Mouse (Mus musculus): ENCODE measurements around the gene Hadh. TPM values are rescaled to one million over a fixed set of nuclear protein-coding genes. Genes with fewer than 3 reads are reported as not detected.
A peak's percentile ranks its signal among the peaks of the same experiment; 100 is the strongest.

The Hadh gene
- polyA plus RNA-seq, 1 experiment = 40.5 TPM

DNA sequence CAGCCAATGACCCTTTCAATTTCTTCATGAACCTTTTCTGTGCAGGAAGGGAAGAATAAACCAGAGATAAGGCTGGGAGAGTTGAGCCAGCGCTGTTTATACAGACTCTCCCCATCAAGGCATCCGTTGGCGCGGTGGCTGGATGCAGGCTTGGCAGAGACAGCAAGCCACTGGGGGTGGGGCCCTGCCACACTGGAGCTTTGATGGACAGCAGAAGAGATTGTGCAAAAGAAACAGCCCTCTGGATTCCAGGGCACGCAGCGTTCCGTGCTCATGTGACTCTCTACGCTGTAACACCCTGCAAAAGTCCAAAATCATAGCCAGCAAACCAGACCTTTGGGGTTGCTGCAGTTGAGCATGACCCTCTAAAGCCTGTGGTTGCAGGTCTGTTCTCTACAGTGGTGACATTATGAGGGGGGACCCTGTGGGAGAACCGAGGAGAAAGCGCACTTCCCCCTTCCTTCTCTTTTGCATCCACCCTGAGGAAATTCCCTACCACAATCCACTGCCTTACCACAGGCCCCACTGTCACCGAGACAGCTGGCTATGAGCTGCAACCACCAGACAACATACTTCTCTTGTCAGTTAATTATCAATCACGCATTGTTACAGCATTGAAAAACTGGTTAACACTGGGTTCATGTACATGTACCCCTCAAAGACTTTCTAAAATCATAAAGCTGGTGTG is 23.8 kb upstream of the Hadh start:
- WGBS = 75% methylated on average over 12 of the region's 12 CpGs
- TF ChIP-seq POLR2A (IDR thresholded peaks at IDR 0.05; ENCODE audit: borderline replicate concordance, insufficient read depth, low read length) = no peak
- TF ChIP-seq CTCF (IDR thresholded peaks at IDR 0.05; ENCODE audit: borderline replicate concordance, insufficient read depth, low read depth, low read length) = no peak
- DNase-seq = no peak

DNA sequence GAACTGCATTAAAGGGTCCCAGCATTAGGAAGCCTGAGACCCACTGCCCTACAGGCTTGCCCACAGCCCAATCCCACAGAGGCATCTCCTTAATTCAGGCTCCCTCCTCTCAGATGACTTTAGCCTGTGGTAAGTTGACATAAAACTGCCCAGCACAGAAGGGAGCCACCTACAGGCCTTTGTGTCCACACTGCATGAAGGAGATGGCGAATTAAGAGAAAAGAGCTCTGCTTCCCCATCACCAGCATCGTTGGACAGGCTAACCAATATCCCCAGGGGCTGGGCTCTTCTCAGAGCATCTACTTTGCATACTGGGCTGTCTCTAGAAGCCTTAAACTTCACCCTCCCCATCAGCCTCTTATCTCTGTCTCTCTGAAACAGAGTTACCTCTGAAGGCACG is 22.6 kb upstream of the Hadh start:
- H3K27ac ChIP-seq (ENCODE audit: insufficient read depth, low read length) = no peak overlapping the region
- no peaks in the 10 kb centered on the region for H3K27me3 ChIP-seq (ENCODE audit: control insufficient read depth, insufficient read depth, low read length)
- no peak for DNase-seq
- TF ChIP-seq POLR2A (IDR thresholded peaks at IDR 0.05; ENCODE audit: borderline replicate concordance, insufficient read depth, low read length) (no peak), CTCF (IDR thresholded peaks at IDR 0.05; ENCODE audit: borderline replicate concordance, insufficient read depth, low read depth, low read length) (no peak)
- no peak overlapping the region for H3K4me3 ChIP-seq (replicated peaks; ENCODE audit: insufficient read depth, low read depth, low read length)
- 52% methylated on average over 3 of the region's 3 CpGs for WGBS
- peaks cover 6% of the 10 kb centered on the region; the same call in 1 of the 2 replicates for H3K4me1 ChIP-seq (ENCODE audit: control insufficient read depth, insufficient read depth, low read length)

More for the DNA sequence above, 23.8 kb upstream of the Hadh start:
- Histone ChIP-seq H3K27ac (ENCODE audit: insufficient read depth, low read length) (no peak overlapping the region), H3K27me3 (ENCODE audit: control insufficient read depth, insufficient read depth, low read length) (no peaks in the 10 kb centered on the region), H3K4me1 (ENCODE audit: control insufficient read depth, insufficient read depth, low read length) (peaks cover 6% of the 10 kb centered on the region; the same call in 1 of the 2 replicates), H3K4me3 (replicated peaks; ENCODE audit: insufficient read depth, low read depth, low read length) (no peak overlapping the region)

DNA sequence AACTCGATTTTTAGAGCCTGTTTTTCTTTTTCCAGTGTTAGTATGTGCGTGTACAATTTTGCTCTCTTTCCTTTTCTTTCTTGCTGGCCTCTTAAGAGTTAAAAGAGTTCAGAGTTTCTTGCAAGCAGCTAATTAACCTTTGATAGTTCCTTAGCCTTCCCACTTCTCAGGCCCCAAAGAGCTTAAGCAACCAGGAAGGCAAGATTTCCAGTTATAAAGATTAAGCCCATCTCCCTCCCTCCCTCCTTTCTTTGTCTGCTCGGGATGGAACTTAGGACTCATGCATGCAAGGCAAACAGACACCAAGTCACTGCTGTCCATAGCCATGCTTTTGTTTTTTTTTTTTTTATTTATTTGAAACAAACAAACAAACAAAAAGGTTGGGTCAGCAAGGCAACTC is 21.1 kb upstream of the Hadh start:
- H3K4me3 ChIP-seq (replicated peaks; ENCODE audit: insufficient read depth, low read depth, low read length) = no peak overlapping the region
- H3K4me1 ChIP-seq (ENCODE audit: control insufficient read depth, insufficient read depth, low read length) = no peaks in the 10 kb centered on the region; the same call in 1 of the 2 replicates
- no peak overlapping the region for H3K27ac ChIP-seq (ENCODE audit: insufficient read depth, low read length)
- H3K27me3 ChIP-seq (ENCODE audit: control insufficient read depth, insufficient read depth, low read length) = no peaks in the 10 kb centered on the region
- TF ChIP-seq CTCF (IDR thresholded peaks at IDR 0.05; ENCODE audit: borderline replicate concordance, insufficient read depth, low read depth, low read length) (no peak), POLR2A (IDR thresholded peaks at IDR 0.05; ENCODE audit: borderline replicate concordance, insufficient read depth, low read length) (no peak)
- no peak for DNase-seq
- WGBS = 83% methylated on average over 3 of the region's 3 CpGs

DNA sequence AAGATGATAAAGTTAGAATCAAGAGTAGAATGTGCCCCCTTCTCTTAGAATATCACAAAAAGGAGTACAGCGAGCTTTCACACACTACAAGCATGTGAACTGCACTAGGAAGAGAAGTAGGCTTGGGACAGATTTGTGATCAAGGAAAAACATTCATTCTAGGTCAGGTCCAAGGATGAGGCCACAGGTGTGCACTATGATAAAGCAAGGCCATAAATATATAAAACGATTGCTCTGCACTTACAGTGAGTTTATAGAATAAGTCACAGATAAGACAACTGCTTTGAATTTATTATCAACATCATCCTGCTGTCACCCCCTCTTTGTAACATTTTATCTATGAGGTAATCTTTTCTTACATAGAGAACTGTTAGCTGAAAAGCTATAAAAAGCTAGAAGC is 20.4 kb upstream of the Hadh start:
- no peak for DNase-seq
- no peak for TF ChIP-seq POLR2A (IDR thresholded peaks at IDR 0.05; ENCODE audit: borderline replicate concordance, insufficient read depth, low read length)
- WGBS = 94% methylated on average over 2 of the region's 2 CpGs
- Histone ChIP-seq H3K4me1 (ENCODE audit: control insufficient read depth, insufficient read depth, low read length) (no peaks in the 10 kb centered on the region; the same call in 1 of the 2 replicates), H3K27me3 (ENCODE audit: control insufficient read depth, insufficient read depth, low read length) (no peaks in the 10 kb centered on the region), H3K27ac (ENCODE audit: insufficient read depth, low read length) (no peak overlapping the region), H3K4me3 (replicated peaks; ENCODE audit: insufficient read depth, low read depth, low read length) (no peak overlapping the region)

DNA sequence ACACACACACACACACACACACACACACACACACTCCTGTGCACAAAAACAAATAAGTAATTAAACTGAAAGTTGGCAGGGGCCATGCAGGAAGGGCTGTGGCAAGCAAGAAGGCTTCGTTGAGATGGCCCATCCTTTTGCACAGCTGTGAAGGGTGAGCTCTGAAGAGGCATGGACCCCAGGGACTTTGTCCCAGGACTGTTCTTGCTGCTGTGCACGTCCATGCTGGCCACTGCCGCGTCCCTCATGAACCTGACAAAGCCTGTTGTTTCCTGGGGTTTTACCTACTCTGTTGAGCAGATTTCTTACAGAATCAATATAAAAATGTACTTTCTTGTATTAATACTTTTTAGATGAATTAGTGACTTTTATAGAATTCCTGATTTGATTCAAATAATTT is 20.0 kb upstream of the Hadh start:
- no peak for DNase-seq
- Histone ChIP-seq H3K27me3 (ENCODE audit: control insufficient read depth, insufficient read depth, low read length) (no peaks in the 10 kb centered on the region), H3K27ac (ENCODE audit: insufficient read depth, low read length) (no peak overlapping the region), H3K4me3 (replicated peaks; ENCODE audit: insufficient read depth, low read depth, low read length) (no peak overlapping the region), H3K4me1 (ENCODE audit: control insufficient read depth, insufficient read depth, low read length) (no peaks in the 10 kb centered on the region; the same call in 1 of the 2 replicates)
- TF ChIP-seq POLR2A (IDR thresholded peaks at IDR 0.05; ENCODE audit: borderline replicate concordance, insufficient read depth, low read length) (no peak), CTCF (IDR thresholded peaks at IDR 0.05; ENCODE audit: borderline replicate concordance, insufficient read depth, low read depth, low read length) (no peak)
- WGBS = 76% methylated on average over 4 of the region's 4 CpGs

DNA sequence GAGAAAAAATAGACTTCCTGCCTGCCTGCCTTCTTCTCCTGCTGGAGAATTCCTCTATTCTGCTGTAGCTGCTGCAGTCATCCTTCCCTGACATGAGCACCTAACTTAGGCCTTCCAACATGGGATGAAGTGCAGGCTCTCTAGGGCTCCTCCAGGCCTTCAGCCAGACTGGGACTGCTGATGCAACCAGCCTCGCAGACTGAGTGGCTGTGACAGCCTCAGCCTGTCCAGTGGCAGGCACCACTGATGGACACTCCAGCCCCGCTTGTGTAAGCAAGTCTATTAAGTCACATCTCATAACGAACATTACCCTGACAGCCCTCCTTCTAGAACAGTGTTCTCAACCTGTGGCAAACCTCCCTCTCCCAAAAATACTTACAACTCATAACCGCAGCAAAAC is 2.2 kb upstream of the Hadh start:
- no peaks in the 10 kb centered on the region for H3K4me1 ChIP-seq (ENCODE audit: control insufficient read depth, insufficient read depth, low read length)
- no peaks in the 10 kb centered on the region for H3K27me3 ChIP-seq (ENCODE audit: control insufficient read depth, insufficient read depth, low read length)
- H3K4me3 ChIP-seq (replicated peaks; ENCODE audit: insufficient read depth, low read depth, low read length) = no peak overlapping the region
- WGBS = 85% methylated on average over 4 of the region's 4 CpGs
- H3K27ac ChIP-seq (ENCODE audit: insufficient read depth, low read length) = no peak overlapping the region
- no peak for DNase-seq
- TF ChIP-seq CTCF (IDR thresholded peaks at IDR 0.05; ENCODE audit: borderline replicate concordance, insufficient read depth, low read depth, low read length) (no peak), POLR2A (IDR thresholded peaks at IDR 0.05; ENCODE audit: borderline replicate concordance, insufficient read depth, low read length) (no peak)

DNA sequence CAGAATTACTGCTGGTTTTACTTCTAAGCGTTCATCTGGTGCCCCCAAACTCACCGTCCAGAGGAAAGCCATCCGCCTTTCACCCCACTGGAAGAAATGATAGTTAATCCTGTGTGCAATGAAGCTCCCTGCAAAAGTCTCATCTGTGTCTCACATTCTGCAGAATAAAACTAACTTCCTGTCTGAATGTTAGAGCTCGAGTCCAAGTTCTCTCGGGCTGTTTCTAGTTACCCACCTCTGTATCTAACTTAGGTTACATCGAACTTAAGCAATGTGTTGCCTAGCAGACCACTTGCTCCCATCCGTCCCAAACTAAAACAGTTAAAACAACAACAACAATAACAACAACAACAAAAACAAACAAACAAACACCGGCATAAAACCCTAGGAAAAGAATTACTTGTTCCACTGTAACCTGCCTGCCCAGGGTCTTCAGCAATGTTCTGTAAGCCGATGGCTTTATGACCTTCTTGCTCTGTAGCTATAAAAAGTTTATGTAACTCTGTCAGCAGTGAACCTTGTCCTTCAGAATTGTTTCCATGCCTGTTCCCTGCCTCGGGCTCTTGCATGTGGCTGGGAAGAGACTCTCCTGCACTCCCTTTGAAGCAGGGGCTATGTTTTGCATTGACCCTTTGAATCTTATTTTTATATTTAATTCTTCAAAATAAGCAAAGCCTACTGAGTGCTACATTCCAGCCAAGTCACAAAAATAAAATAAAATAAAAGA is 636 bp upstream of the Hadh start:
- TF ChIP-seq POLR2A (IDR thresholded peaks at IDR 0.05; ENCODE audit: borderline replicate concordance, insufficient read depth, low read length) = no peak
- TF ChIP-seq CTCF (IDR thresholded peaks at IDR 0.05; ENCODE audit: borderline replicate concordance, insufficient read depth, low read depth, low read length) = no peak
- 43% methylated on average over 10 of the region's 10 CpGs for WGBS
- no peak overlapping the region for H3K27ac ChIP-seq (ENCODE audit: insufficient read depth, low read length)

DNA sequence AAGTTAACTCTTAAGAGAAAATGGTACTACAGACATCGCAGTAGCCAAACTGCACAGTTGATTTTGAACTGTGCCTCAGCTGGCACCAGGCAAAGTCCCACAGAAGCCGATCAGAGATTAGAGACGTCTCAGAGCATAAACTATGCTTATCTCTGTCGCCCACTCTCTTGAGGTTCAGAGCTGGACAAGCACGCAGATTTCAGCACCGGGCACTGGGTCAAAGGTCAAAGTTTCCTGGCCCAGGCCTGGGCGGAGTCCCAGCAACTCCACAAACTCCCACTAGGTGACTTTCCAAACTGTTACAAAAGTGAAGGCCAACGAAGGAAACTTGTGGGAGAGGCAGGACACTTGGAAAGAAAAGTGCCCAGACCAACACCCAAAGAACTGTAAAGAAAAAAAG is 744 bp downstream of the Hadh start:
- WGBS = 14% methylated on average over 8 of the region's 8 CpGs
- TF ChIP-seq CTCF (IDR thresholded peaks at IDR 0.05; ENCODE audit: borderline replicate concordance, insufficient read depth, low read depth, low read length) = no peak
- TF ChIP-seq POLR2A (IDR thresholded peaks at IDR 0.05; ENCODE audit: borderline replicate concordance, insufficient read depth, low read length) = no peak

More for the DNA sequence above, 636 bp upstream of the Hadh start:
- Histone ChIP-seq H3K27me3 (ENCODE audit: control insufficient read depth, insufficient read depth, low read length) (no peaks in the 10 kb centered on the region), H3K4me3 (replicated peaks; ENCODE audit: insufficient read depth, low read depth, low read length) (peak overlapping the region; percentile 94), H3K4me1 (ENCODE audit: control insufficient read depth, insufficient read depth, low read length) (no peaks in the 10 kb centered on the region)
- DNase-seq = no peak

More for the DNA sequence above, 744 bp downstream of the Hadh start:
- Histone ChIP-seq H3K27ac (ENCODE audit: insufficient read depth, low read length) (no peak overlapping the region), H3K27me3 (ENCODE audit: control insufficient read depth, insufficient read depth, low read length) (no peaks in the 10 kb centered on the region), H3K4me1 (ENCODE audit: control insufficient read depth, insufficient read depth, low read length) (no peaks in the 10 kb centered on the region), H3K4me3 (replicated peaks; ENCODE audit: insufficient read depth, low read depth, low read length) (no peak overlapping the region)
- no peak for DNase-seq
